Mouse (Mus musculus): Measurements from ENCODE around the gene Esyt2. TPM values are rescaled to one million over a fixed set of nuclear protein-coding genes. Genes with fewer than 3 reads are reported as not detected.

Gene Esyt2
- polyA plus RNA-seq, 1 experiment from 2014 or later, result 17.1 TPM

GRCm38 (mm10) chr12:116279181-116279580 is 1.8 kb upstream of the Esyt2 start:
- Histone ChIP-seq H3K4me2 (no peak overlapping the region), H3K9me3 (replicated peaks) (no peaks in the 10 kb centered on the region), H3K9ac (no peak overlapping the region), H3K27me3 (replicated peaks) (peaks cover 13% of the 10 kb centered on the region), H3K4me1 (replicated peaks) (peaks cover 9% of the 10 kb centered on the region), H3K4me3 (no peak overlapping the region), H3K27ac (ENCODE audit: poor library complexity, severe bottlenecking) (no peak overlapping the region), H3K36me3 (no peaks in the 10 kb centered on the region)
- no peak for ATAC-seq (ENCODE audit: insufficient number of reproducible peaks, low FRiP score)
- 83% methylated on average over 2 of the region's 2 CpGs for WGBS

- ATAC-seq (ENCODE audit: insufficient number of reproducible peaks, low FRiP score), result peak; percentile 2; the same call in 1 of the 2 replicates
- Histone ChIP-seq H3K4me3 (peak overlapping the region; percentile 82), H3K9ac (peak overlapping the region; percentile 83), H3K4me2 (peak overlapping the region; percentile 95), H3K27ac (ENCODE audit: poor library complexity, severe bottlenecking) (peak overlapping the region; percentile 95), H3K9me3 (replicated peaks) (no peaks in the 10 kb centered on the region), H3K4me1 (replicated peaks) (peaks cover 9% of the 10 kb centered on the region), H3K27me3 (replicated peaks) (peaks cover 13% of the 10 kb centered on the region; the same call in 1 of the 2 replicates), H3K36me3 (no peaks in the 10 kb centered on the region)
- WGBS, result 4% methylated on average over 7 of the region's 7 CpGs
Measured at GRCm38 (mm10) chr12:116280149-116280652, 795 bp upstream of the Esyt2 start.

GRCm38 (mm10) chr12:116281427-116282281 is 658 bp downstream of the Esyt2 start:
- Histone ChIP-seq H3K36me3 (no peaks in the 10 kb centered on the region; the same call in 1 of the 2 replicates), H3K4me2 (peak overlapping the region; percentile 95), H3K4me1 (replicated peaks) (peaks cover 9% of the 10 kb centered on the region), H3K27me3 (replicated peaks) (peaks cover 6% of the 10 kb centered on the region; the same call in 1 of the 2 replicates), H3K9ac (peak overlapping the region; percentile 88), H3K27ac (ENCODE audit: poor library complexity, severe bottlenecking) (peak overlapping the region; percentile 87), H3K4me3 (peak overlapping the region; percentile 82), H3K9me3 (replicated peaks) (no peaks in the 10 kb centered on the region)
- WGBS, result under 1% methylated on average over 54 of the region's 55 CpGs
- peak; percentile 62 for ATAC-seq (ENCODE audit: insufficient number of reproducible peaks, low FRiP score)

- ATAC-seq (ENCODE audit: insufficient number of reproducible peaks, low FRiP score), result no peak
- Histone ChIP-seq H3K27me3 (replicated peaks) (peaks cover 6% of the 10 kb centered on the region; the same call in 1 of the 2 replicates), H3K4me1 (replicated peaks) (peaks cover 9% of the 10 kb centered on the region), H3K9me3 (replicated peaks) (no peaks in the 10 kb centered on the region), H3K4me2 (no peak overlapping the region), H3K4me3 (no peak overlapping the region), H3K9ac (no peak overlapping the region), H3K36me3 (no peaks in the 10 kb centered on the region; the same call in 1 of the 2 replicates), H3K27ac (ENCODE audit: poor library complexity, severe bottlenecking) (no peak overlapping the region)
- WGBS, result 89% methylated on average over 2 of the region's 2 CpGs
Measured at GRCm38 (mm10) chr12:116282856-116283255, 1.9 kb downstream of the Esyt2 start.

GRCm38 (mm10) chr12:116283511-116283910 is 2.5 kb downstream of the Esyt2 start:
- Histone ChIP-seq H3K36me3 (no peaks in the 10 kb centered on the region; the same call in 1 of the 2 replicates), H3K27ac (ENCODE audit: poor library complexity, severe bottlenecking) (no peak overlapping the region), H3K27me3 (replicated peaks) (peaks cover under 1% of the 10 kb centered on the region; the same call in 1 of the 2 replicates), H3K4me2 (no peak overlapping the region), H3K4me3 (no peak overlapping the region), H3K4me1 (replicated peaks) (peaks cover 9% of the 10 kb centered on the region), H3K9me3 (replicated peaks) (no peaks in the 10 kb centered on the region), H3K9ac (no peak overlapping the region)
- no peak for ATAC-seq (ENCODE audit: insufficient number of reproducible peaks, low FRiP score)
- 69% methylated on average over 2 of the region's 2 CpGs for WGBS

- Histone ChIP-seq H3K9ac (no peak overlapping the region), H3K4me1 (replicated peaks) (no peaks in the 10 kb centered on the region), H3K9me3 (replicated peaks) (no peaks in the 10 kb centered on the region), H3K4me3 (no peak overlapping the region), H3K4me2 (no peak overlapping the region), H3K27ac (ENCODE audit: poor library complexity, severe bottlenecking) (no peak overlapping the region), H3K27me3 (replicated peaks) (no peaks in the 10 kb centered on the region), H3K36me3 (no peaks in the 10 kb centered on the region)
- WGBS, result 72% methylated on average over 2 of the region's 2 CpGs
- no peak for ATAC-seq (ENCODE audit: insufficient number of reproducible peaks, low FRiP score)
Measured at GRCm38 (mm10) chr12:116293185-116293584, 12.2 kb downstream of the Esyt2 start.

- Histone ChIP-seq H3K4me1 (replicated peaks) (no peaks in the 10 kb centered on the region), H3K4me2 (no peak overlapping the region), H3K4me3 (no peak overlapping the region), H3K36me3 (no peaks in the 10 kb centered on the region), H3K27me3 (replicated peaks) (no peaks in the 10 kb centered on the region), H3K9ac (no peak overlapping the region), H3K27ac (ENCODE audit: poor library complexity, severe bottlenecking) (no peak overlapping the region), H3K9me3 (replicated peaks) (no peaks in the 10 kb centered on the region)
- 67% methylated on average over 4 of the region's 4 CpGs for WGBS
- ATAC-seq (ENCODE audit: insufficient number of reproducible peaks, low FRiP score), result no peak
Measured at GRCm38 (mm10) chr12:116293599-116294292, 12.8 kb downstream of the Esyt2 start.

- Histone ChIP-seq H3K4me1 (replicated peaks) (no peaks in the 10 kb centered on the region), H3K27ac (ENCODE audit: poor library complexity, severe bottlenecking) (no peak overlapping the region), H3K9ac (no peak overlapping the region), H3K27me3 (replicated peaks) (no peaks in the 10 kb centered on the region), H3K9me3 (replicated peaks) (no peaks in the 10 kb centered on the region), H3K36me3 (no peaks in the 10 kb centered on the region), H3K4me3 (no peak overlapping the region), H3K4me2 (no peak overlapping the region)
- ATAC-seq (ENCODE audit: insufficient number of reproducible peaks, low FRiP score), result no peak
- WGBS, result 87% methylated on average over 2 of the region's 2 CpGs
Measured at GRCm38 (mm10) chr12:116299906-116300305, 18.9 kb downstream of the Esyt2 start.

GRCm38 (mm10) chr12:116302181-116302580 is 21.2 kb downstream of the Esyt2 start:
- H3K4me3 ChIP-seq, result no peak overlapping the region
- no peak overlapping the region for H3K4me2 ChIP-seq
- no peaks in the 10 kb centered on the region for H3K9me3 ChIP-seq (replicated peaks)
- H3K27ac ChIP-seq (ENCODE audit: poor library complexity, severe bottlenecking), result no peak overlapping the region
- H3K4me1 ChIP-seq (replicated peaks), result no peaks in the 10 kb centered on the region
- no peaks in the 10 kb centered on the region for H3K27me3 ChIP-seq (replicated peaks)
- no peak for ATAC-seq (ENCODE audit: insufficient number of reproducible peaks, low FRiP score)
- H3K9ac ChIP-seq, result no peak overlapping the region
- no peaks in the 10 kb centered on the region for H3K36me3 ChIP-seq

GRCm38 (mm10) chr12:116306042-116306441 is 25.0 kb downstream of the Esyt2 start:
- no peak overlapping the region for H3K9ac ChIP-seq
- no peak for ATAC-seq (ENCODE audit: insufficient number of reproducible peaks, low FRiP score)
- H3K36me3 ChIP-seq, result no peaks in the 10 kb centered on the region
- H3K27me3 ChIP-seq (replicated peaks), result no peaks in the 10 kb centered on the region
- WGBS, result 70% methylated on average over 1 of the region's 1 CpGs
- no peak overlapping the region for H3K4me2 ChIP-seq
- H3K4me1 ChIP-seq (replicated peaks), result no peaks in the 10 kb centered on the region
- no peaks in the 10 kb centered on the region for H3K9me3 ChIP-seq (replicated peaks)
- H3K27ac ChIP-seq (ENCODE audit: poor library complexity, severe bottlenecking), result no peak overlapping the region
- no peak overlapping the region for H3K4me3 ChIP-seq

GRCm38 (mm10) chr12:116307870-116308269 is 26.9 kb downstream of the Esyt2 start:
- no peak for ATAC-seq (ENCODE audit: insufficient number of reproducible peaks, low FRiP score)
- H3K27ac ChIP-seq (ENCODE audit: poor library complexity, severe bottlenecking), result no peak overlapping the region
- H3K27me3 ChIP-seq (replicated peaks), result no peaks in the 10 kb centered on the region
- no peaks in the 10 kb centered on the region for H3K4me1 ChIP-seq (replicated peaks)
- H3K9ac ChIP-seq, result no peak overlapping the region
- no peaks in the 10 kb centered on the region for H3K9me3 ChIP-seq (replicated peaks)
- 82% methylated on average over 3 of the region's 3 CpGs for WGBS
- no peak overlapping the region for H3K4me2 ChIP-seq
- H3K4me3 ChIP-seq, result no peak overlapping the region
- H3K36me3 ChIP-seq, result no peaks in the 10 kb centered on the region
